Mouse (Mus musculus): Measurements from ENCODE around the gene Smurf1. TPM values are rescaled to one million over a fixed set of nuclear protein-coding genes. Genes with fewer than 3 reads are reported as not detected.

Smurf1 gene
- total and polyA plus RNA-seq, 2 experiments from 2014 or later: 9.1 to 29.9 TPM

- Histone ChIP-seq H3K27me3 (ENCODE audit: control insufficient read depth, insufficient read depth, low read length) (no peaks in the 10 kb centered on the region), H3K9ac (replicated peaks; ENCODE audit: low read depth, low read length) (no peak overlapping the region), H3K4me3 (ENCODE audit: low read depth, low read length) (no peak overlapping the region), H3K9me3 (replicated peaks; ENCODE audit: control insufficient read depth, low read length) (no peaks in the 10 kb centered on the region), H3K4me2 (ENCODE audit: low read depth, low read length) (no peak overlapping the region), H3K27ac (ENCODE audit: low read depth) (no peak overlapping the region), H3K36me3 (replicated peaks; ENCODE audit: control insufficient read depth, insufficient read depth, low read length) (no peaks in the 10 kb centered on the region), H3K4me1 (ENCODE audit: control insufficient read depth, insufficient read depth) (peaks cover 12% of the 10 kb centered on the region; the same call in 1 of the 2 replicates)
- TF ChIP-seq CTCF (IDR thresholded peaks at IDR 0.05; ENCODE audit: low read depth) (no peak), EP300 (IDR thresholded peaks at IDR 0.05; ENCODE audit: low read depth) (no peak)
- ATAC-seq (ENCODE audit: insufficient read depth, low read depth): no peak
- no peak for DNase-seq (ENCODE audit: low spot score)
- WGBS: 57% methylated on average over 2 of the region's 2 CpGs
These were observed 28.3 kb downstream of the Smurf1 start for GRCm38 (mm10) chr5:144937304-144937703.

- Histone ChIP-seq H3K4me3 (ENCODE audit: low read depth, low read length) (no peak overlapping the region), H3K9me3 (replicated peaks; ENCODE audit: control insufficient read depth, low read length) (no peaks in the 10 kb centered on the region), H3K27me3 (ENCODE audit: control insufficient read depth, insufficient read depth, low read length) (no peaks in the 10 kb centered on the region), H3K4me2 (ENCODE audit: low read depth, low read length) (no peak overlapping the region), H3K36me3 (replicated peaks; ENCODE audit: control insufficient read depth, insufficient read depth, low read length) (no peaks in the 10 kb centered on the region), H3K4me1 (ENCODE audit: control insufficient read depth, insufficient read depth) (peaks cover 29% of the 10 kb centered on the region), H3K9ac (replicated peaks; ENCODE audit: low read depth, low read length) (no peak overlapping the region), H3K27ac (ENCODE audit: low read depth) (no peak overlapping the region)
- no peak for DNase-seq (ENCODE audit: low spot score)
- ATAC-seq (ENCODE audit: insufficient read depth, low read depth): no peak
- WGBS: 24% methylated on average over 4 of the region's 4 CpGs
- TF ChIP-seq EP300 (IDR thresholded peaks at IDR 0.05; ENCODE audit: low read depth): no peak
- TF ChIP-seq CTCF (IDR thresholded peaks at IDR 0.05; ENCODE audit: low read depth): no peak
These were observed 32.2 kb downstream of the Smurf1 start for GRCm38 (mm10) chr5:144933486-144933885.

GRCm38 (mm10) chr5:144931841-144932240 is 33.8 kb downstream of the Smurf1 start:
- DNase-seq (ENCODE audit: low spot score) (no peak), ATAC-seq (ENCODE audit: insufficient read depth, low read depth) (no peak)
- Histone ChIP-seq H3K4me2 (ENCODE audit: low read depth, low read length) (no peak overlapping the region), H3K27me3 (ENCODE audit: control insufficient read depth, insufficient read depth, low read length) (no peaks in the 10 kb centered on the region), H3K9me3 (replicated peaks; ENCODE audit: control insufficient read depth, low read length) (no peaks in the 10 kb centered on the region), H3K4me1 (ENCODE audit: control insufficient read depth, insufficient read depth) (peaks cover 32% of the 10 kb centered on the region), H3K4me3 (ENCODE audit: low read depth, low read length) (no peak overlapping the region), H3K27ac (ENCODE audit: low read depth) (no peak overlapping the region), H3K36me3 (replicated peaks; ENCODE audit: control insufficient read depth, insufficient read depth, low read length) (no peaks in the 10 kb centered on the region), H3K9ac (replicated peaks; ENCODE audit: low read depth, low read length) (no peak overlapping the region)
- 75% methylated on average over 5 of the region's 5 CpGs for WGBS
- TF ChIP-seq CTCF (IDR thresholded peaks at IDR 0.05; ENCODE audit: low read depth): no peak
- TF ChIP-seq EP300 (IDR thresholded peaks at IDR 0.05; ENCODE audit: low read depth): no peak

- peak; percentile 60 for DNase-seq (ENCODE audit: low spot score)
- Histone ChIP-seq H3K4me3 (ENCODE audit: low read depth, low read length) (no peak overlapping the region), H3K27me3 (ENCODE audit: control insufficient read depth, insufficient read depth, low read length) (no peaks in the 10 kb centered on the region), H3K4me2 (ENCODE audit: low read depth, low read length) (peak overlapping the region; percentile 29; the same call in 1 of the 2 replicates), H3K9ac (replicated peaks; ENCODE audit: low read depth, low read length) (no peak overlapping the region), H3K27ac (ENCODE audit: low read depth) (peak overlapping the region; percentile 71), H3K36me3 (replicated peaks; ENCODE audit: control insufficient read depth, insufficient read depth, low read length) (no peaks in the 10 kb centered on the region), H3K4me1 (ENCODE audit: control insufficient read depth, insufficient read depth) (peaks cover 32% of the 10 kb centered on the region), H3K9me3 (replicated peaks; ENCODE audit: control insufficient read depth, low read length) (no peaks in the 10 kb centered on the region)
- peak; percentile 69 for ATAC-seq (ENCODE audit: insufficient read depth, low read depth)
- TF ChIP-seq EP300 (IDR thresholded peaks at IDR 0.05; ENCODE audit: low read depth) (no peak), CTCF (IDR thresholded peaks at IDR 0.05; ENCODE audit: low read depth) (no peak)
- 16% methylated on average over 11 of the region's 11 CpGs for WGBS
These were observed 36.6 kb downstream of the Smurf1 start for GRCm38 (mm10) chr5:144928856-144929713.

- no peak overlapping the region for H3K27ac ChIP-seq (ENCODE audit: low read depth)
- H3K9ac ChIP-seq (replicated peaks; ENCODE audit: low read depth, low read length): no peak overlapping the region
- TF ChIP-seq CTCF (IDR thresholded peaks at IDR 0.05; ENCODE audit: low read depth): no peak
- TF ChIP-seq EP300 (IDR thresholded peaks at IDR 0.05; ENCODE audit: low read depth): no peak
- H3K4me2 ChIP-seq (ENCODE audit: low read depth, low read length): no peak overlapping the region
- peaks cover 27% of the 10 kb centered on the region for H3K4me1 ChIP-seq (ENCODE audit: control insufficient read depth, insufficient read depth)
- H3K36me3 ChIP-seq (replicated peaks; ENCODE audit: control insufficient read depth, insufficient read depth, low read length): no peaks in the 10 kb centered on the region
- no peaks in the 10 kb centered on the region for H3K9me3 ChIP-seq (replicated peaks; ENCODE audit: control insufficient read depth, low read length)
- no peak for DNase-seq (ENCODE audit: low spot score)
- no peaks in the 10 kb centered on the region for H3K27me3 ChIP-seq (ENCODE audit: control insufficient read depth, insufficient read depth, low read length)
- H3K4me3 ChIP-seq (ENCODE audit: low read depth, low read length): no peak overlapping the region
- 80% methylated on average over 2 of the region's 2 CpGs for WGBS
- no peak for ATAC-seq (ENCODE audit: insufficient read depth, low read depth)
These were observed 39.4 kb downstream of the Smurf1 start for GRCm38 (mm10) chr5:144926275-144926674.
